8 mouse cellular contexts compared by ENCODE assay signal in the genomic region with DNA sequence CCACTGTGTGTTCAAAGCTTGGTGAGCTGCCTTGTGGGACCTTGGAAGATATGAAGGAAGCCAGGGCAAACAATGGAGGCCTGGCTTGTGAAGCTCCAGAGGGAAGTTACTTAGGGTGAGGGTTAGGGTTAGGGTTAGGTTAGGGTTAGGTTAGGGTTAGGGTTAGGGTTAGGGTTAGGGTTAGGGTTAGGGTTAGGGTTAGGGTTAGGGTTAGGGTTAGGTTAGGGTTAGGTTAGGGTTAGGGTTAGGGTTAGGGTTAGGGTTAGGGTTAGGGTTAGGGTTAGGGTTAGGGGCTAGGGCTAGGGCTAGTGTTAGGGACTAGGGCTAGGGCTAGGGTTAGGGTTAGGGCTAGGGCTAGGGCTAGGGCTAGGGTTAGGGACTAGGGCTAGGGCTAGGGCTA.
A peak's percentile ranks its signal among the peaks of the same experiment; 100 is the strongest.
DNase-seq lines count a peak whose midpoint lies in the region; ATAC-seq and TF ChIP-seq lines count a peak whose summit lies in the region.
"Not testable (repeated sequence)": the region's sequence is repeated elsewhere in the genome, so short reads cannot be mapped to it uniquely, and the experiment has no call there.

No protein-coding gene starts in this region.

- not testable (repeated sequence) for H3K27ac ChIP-seq in embryonic facial prominence, embryonic 11.5 days (replicated peaks; ENCODE audit: low read depth, low read length); forebrain, embryonic 12.5 days; kidney, embryonic 15.5 days; liver, embryonic 14.5 days; neural tube, embryonic 12.5 days

- not testable (repeated sequence) for TF ChIP-seq EP300 in liver, embryonic 14.5 days (IDR thresholded peaks at IDR 0.05; ENCODE audit: low read depth)

- not testable (repeated sequence) for H3K4me3 ChIP-seq in embryonic facial prominence, embryonic 11.5 days (ENCODE audit: low read depth, low read length); forebrain, embryonic 12.5 days (replicated peaks); kidney, embryonic 15.5 days (replicated peaks); liver, embryonic 14.5 days (ENCODE audit: insufficient read depth in 1 of 2, low read depth in 2 of 2, low read length in 2 of 2); neural tube, embryonic 12.5 days

- DNase-seq in B cell, adult 2 months = peak; percentile 27 to 30
- not testable (repeated sequence) for DNase-seq in embryonic facial prominence, embryonic 11.5 days (ENCODE audit: low spot score); liver, embryonic 14.5 days (ENCODE audit: low read depth in 3 of 3, low spot score in 3 of 3)

- peak; percentile 85; the same call in 1 of the 2 replicates for ATAC-seq in embryonic facial prominence, embryonic 11.5 days (replicated peaks; ENCODE audit: insufficient number of reproducible peaks, low FRiP score, low TSS enrichment, low read depth)
- peak; percentile 80; the same call in 1 of the 2 replicates for ATAC-seq in forebrain, embryonic 12.5 days (ENCODE audit: low FRiP score)
- peak; percentile 56 to 81; a peak in 1 of 4 replicates for ATAC-seq in hematopoietic stem cell, adult 5-6 weeks (replicated peaks in 1 of 2; ENCODE audit: insufficient read depth in 1 of 2, low FRiP score in 2 of 2, low TSS enrichment in 1 of 2, low read depth in 1 of 2, poor library complexity in 2 of 2, severe bottlenecking in 2 of 2)
- peak; percentile 60; the same call in 1 of the 2 replicates for ATAC-seq in kidney, embryonic 15.5 days (replicated peaks; ENCODE audit: low FRiP score)
- peak; percentile 84; the same call in 1 of the 2 replicates for ATAC-seq in liver, embryonic 14.5 days (ENCODE audit: insufficient read depth)
- peak; percentile 93 for ATAC-seq in megakaryocyte progenitor cell, adult 5-6 weeks (replicated peaks; ENCODE audit: poor library complexity)
- ATAC-seq in neural tube, embryonic 12.5 days (ENCODE audit: low FRiP score, low read depth) = peak; percentile 75

- H3K9ac ChIP-seq in embryonic facial prominence, embryonic 11.5 days (replicated peaks; ENCODE audit: low read length); forebrain, embryonic 12.5 days; kidney, embryonic 15.5 days; liver, embryonic 14.5 days (replicated peaks); neural tube, embryonic 12.5 days: not testable (repeated sequence)

- not testable (repeated sequence) for TF ChIP-seq CTCF in liver, embryonic 14.5 days (IDR thresholded peaks at IDR 0.05; ENCODE audit: low read depth)

- not testable (repeated sequence) for H3K27me3 ChIP-seq in embryonic facial prominence, embryonic 11.5 days (ENCODE audit: control insufficient read depth, insufficient read depth, low read length); forebrain, embryonic 12.5 days; kidney, embryonic 15.5 days; liver, embryonic 14.5 days (ENCODE audit: control insufficient read depth, insufficient read depth, low read length); neural tube, embryonic 12.5 days (replicated peaks)

- H3K9me3 ChIP-seq in embryonic facial prominence, embryonic 11.5 days (replicated peaks; ENCODE audit: control insufficient read depth, low read length); forebrain, embryonic 12.5 days; kidney, embryonic 15.5 days (replicated peaks); liver, embryonic 14.5 days (ENCODE audit: control insufficient read depth, low read length); neural tube, embryonic 12.5 days: not testable (repeated sequence)

- H3K4me2 ChIP-seq in embryonic facial prominence, embryonic 11.5 days (ENCODE audit: low read depth, low read length); forebrain, embryonic 12.5 days; kidney, embryonic 15.5 days; liver, embryonic 14.5 days (ENCODE audit: low read depth); neural tube, embryonic 12.5 days (replicated peaks): not testable (repeated sequence)

- H3K36me3 ChIP-seq in embryonic facial prominence, embryonic 11.5 days (replicated peaks; ENCODE audit: control insufficient read depth, insufficient read depth, low read depth, low read length); forebrain, embryonic 12.5 days (replicated peaks); kidney, embryonic 15.5 days; liver, embryonic 14.5 days (replicated peaks; ENCODE audit: control insufficient read depth, insufficient read depth, low read depth); neural tube, embryonic 12.5 days: not testable (repeated sequence)

- not testable (repeated sequence) for H3K4me1 ChIP-seq in embryonic facial prominence, embryonic 11.5 days (ENCODE audit: control insufficient read depth, insufficient read depth, low read length); forebrain, embryonic 12.5 days; kidney, embryonic 15.5 days; liver, embryonic 14.5 days (replicated peaks; ENCODE audit: control insufficient read depth in 2 of 2, insufficient read depth in 2 of 2, low read length in 1 of 2); neural tube, embryonic 12.5 days
